Mouse (Mus musculus) limb, embryonic 11.5 days (tissue): ENCODE results near the gene Ddx39b. TPM values are rescaled to one million over a fixed set of nuclear protein-coding genes. Genes with fewer than 3 reads are reported as not detected.
"Not testable (repeated sequence)": the region's sequence is repeated elsewhere in the genome, so short reads cannot be mapped to it uniquely, and the experiment has no call there.

ENCODE experiments used
- ATAC-seq: fragments of 200-750 bp; cut with Nextera tagmentation; 2 replicates; pipeline ENCODE4 v1.8.0; 2017; ENCODE audit warnings: low read depth; ENCODE audit not compliant: insufficient number of reproducible peaks, low FRiP score, low TSS enrichment
- DNase-seq: peaks from one replicate; pipeline ENCODE4 v3.0.0-alpha.2; 2015; ENCODE audit warnings: low spot score
- H3K27ac ChIP-seq: fragments of 300-500 bp; sonication (generic); replicated peaks from 2 replicates; pipeline ENCODE4 v1.5.1; 2014; ENCODE audit warnings: low read depth, mild to moderate bottlenecking, low read length
- H3K27me3 ChIP-seq: fragments of 300-500 bp; sonication (generic); 2 replicates; pipeline ENCODE4 v1.6.1; 2014; ENCODE audit warnings: mild to moderate bottlenecking, low read length, mixed read lengths; ENCODE audit not compliant: control insufficient read depth, insufficient read depth
- H3K36me3 ChIP-seq: fragments of 300-500 bp; sonication (generic); 2 replicates; pipeline ENCODE4 v1.6.1; 2014; ENCODE audit warnings: mild to moderate bottlenecking, low read length, moderate library complexity, mixed read lengths; ENCODE audit not compliant: control insufficient read depth, insufficient read depth
- H3K4me1 ChIP-seq: fragments of 300-500 bp; sonication (generic); 2 replicates; pipeline ENCODE4 v1.6.1; 2014; ENCODE audit warnings: low read length, mixed read lengths; ENCODE audit not compliant: control insufficient read depth, insufficient read depth
- H3K4me2 ChIP-seq: fragments of 300-500 bp; sonication (generic); 2 replicates; pipeline ENCODE4 v1.6.1; 2014; ENCODE audit warnings: low read depth, mild to moderate bottlenecking, moderate library complexity; ENCODE audit not compliant: severe bottlenecking
- H3K4me3 ChIP-seq: fragments of 300-500 bp; sonication (generic); 2 replicates; pipeline ENCODE4 v1.5.1; 2014; ENCODE audit warnings: low read depth, low read length
- H3K9ac ChIP-seq: fragments of 300-500 bp; sonication (generic); 2 replicates; pipeline ENCODE4 v1.6.1; 2014; ENCODE audit warnings: mild to moderate bottlenecking, low read length
- H3K9me3 ChIP-seq: fragments of 300-500 bp; sonication (generic); 2 replicates; pipeline ENCODE4 v1.6.1; 2016; ENCODE audit warnings: low read length; ENCODE audit not compliant: control insufficient read depth
- WGBS: fragments of 180-500 bp; shearing (Covaris S2); extraction: QIAGEN DNeasy Blood & Tissue Kit; methylation state at CpG from one replicate; pipeline ENCODE4 v1.1.7; 2014; 5-methylcytosine and 5-hydroxymethylcytosine counted together
- microRNA-seq: library from miRNA; unstranded; fragments of <30 nt; microRNA quantifications from one replicate; pipeline ENCODE4, GENCODE M21; 2016
- polyA plus RNA-seq: library from polyadenylated mRNA; unstranded; fragments of >200 nt; fragmentation: Nextera tagmentation; extraction: Ambion mirVana; gene quantifications from 2 replicates; pipeline ENCODE4 v1.2.1, GENCODE M21; 2014

Gene Ddx39b
- polyA plus RNA-seq, 1 experiment from 2014 or later: 739 TPM

DNA sequence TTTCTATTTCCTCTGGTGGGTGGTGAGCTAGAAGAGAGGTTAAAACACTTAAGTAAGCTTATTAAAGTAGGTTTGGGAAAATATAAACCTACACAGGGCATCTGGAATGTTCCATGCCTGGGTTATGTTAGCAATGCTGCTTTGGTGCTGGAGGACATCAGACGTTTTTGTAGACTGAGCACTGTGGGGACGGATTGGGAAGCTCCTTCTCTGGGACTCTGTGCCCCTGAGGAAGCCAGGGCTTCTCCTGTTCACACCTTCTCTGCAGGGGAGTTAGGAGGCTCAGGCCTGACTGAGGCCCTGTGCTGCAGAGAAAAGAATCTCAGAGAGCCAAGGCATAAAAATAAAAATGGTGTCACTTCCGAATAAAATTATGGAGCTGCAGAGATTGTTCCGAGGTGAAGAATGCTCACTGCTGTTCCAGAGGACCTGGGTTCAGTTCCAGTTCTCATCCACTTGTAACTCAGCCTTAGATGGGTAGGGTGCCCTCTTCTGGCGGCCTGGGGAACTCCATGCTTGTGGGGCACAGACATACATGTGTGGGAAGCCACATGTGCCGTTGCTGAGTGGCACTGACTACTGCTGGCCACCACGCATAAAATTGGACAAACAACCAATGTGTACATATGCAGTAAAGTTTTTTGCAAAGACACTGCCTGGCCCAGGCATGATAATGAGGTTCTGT lies 58.9 kb downstream of the Ddx39b start:
- H3K27me3 ChIP-seq, H3K9me3 ChIP-seq, H3K9ac ChIP-seq, H3K36me3 ChIP-seq, H3K4me3 ChIP-seq, H3K4me2 ChIP-seq, H3K4me1 ChIP-seq, ATAC-seq, DNase-seq, H3K27ac ChIP-seq: not testable (repeated sequence)
- 80% methylated on average over 7 of the region's 7 CpGs for WGBS

- H3K4me2 ChIP-seq: no peak overlapping the region
- peak; percentile 87 for DNase-seq
- no peaks in the 10 kb centered on the region for H3K27me3 ChIP-seq
- H3K4me3 ChIP-seq: no peak overlapping the region
- no peak overlapping the region for H3K9ac ChIP-seq
- WGBS: 29% methylated on average over 13 of the region's 13 CpGs
- no peak for ATAC-seq
- no peak overlapping the region for H3K27ac ChIP-seq
- H3K4me1 ChIP-seq: no peaks in the 10 kb centered on the region
- no peaks in the 10 kb centered on the region for H3K9me3 ChIP-seq
- H3K36me3 ChIP-seq: no peaks in the 10 kb centered on the region
Measured at GRCm38 (mm10) chr17:35301645-35302258, 60.2 kb downstream of the Ddx39b start.

DNA sequence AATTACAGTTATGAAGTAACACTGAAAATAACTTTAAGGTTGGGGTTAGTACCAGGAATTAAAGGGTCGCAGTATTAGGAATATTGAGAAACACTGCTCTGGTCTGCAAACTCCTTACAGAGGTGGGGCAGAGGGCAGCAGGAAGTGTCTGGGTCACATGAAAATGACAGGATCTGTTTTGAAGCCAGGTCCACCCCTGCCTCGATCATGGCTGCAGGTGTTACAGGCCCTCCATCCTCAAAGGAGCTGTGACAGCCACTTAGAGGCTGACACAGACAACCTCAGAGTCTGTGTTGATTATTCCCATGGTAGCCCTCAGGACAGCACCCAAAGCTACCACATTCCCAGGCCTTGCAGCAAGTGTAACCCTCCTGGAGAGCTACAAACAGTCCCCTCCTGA lies 61.7 kb downstream of the Ddx39b start:
- H3K9ac ChIP-seq: no peak overlapping the region
- no peak for ATAC-seq
- WGBS: 73% methylated on average over 2 of the region's 2 CpGs
- H3K36me3 ChIP-seq: no peaks in the 10 kb centered on the region
- DNase-seq: no peak
- H3K9me3 ChIP-seq: no peaks in the 10 kb centered on the region
- no peaks in the 10 kb centered on the region for H3K4me1 ChIP-seq
- H3K4me2 ChIP-seq: no peak overlapping the region
- H3K27ac ChIP-seq: no peak overlapping the region
- no peak overlapping the region for H3K4me3 ChIP-seq
- no peaks in the 10 kb centered on the region for H3K27me3 ChIP-seq

Small RNA genes within 50 kb of the gene (microRNA-seq; reads per million reads assigned to microRNA genes)
- gene Mir6973a (not detected), gene Mir6974 (not detected), gene Mir6975 (2.7 reads per million), gene Mir8094 (not detected)

Other genes with a start within 250 kb of the Ddx39b start
- 124 and 140 TPM in 2 replicates for gene Vars, start 240.8 kb upstream of the Ddx39b start, polyA plus RNA-seq
- 0.07 and 0.16 TPM in 2 replicates for gene Vwa7, start 225.2 kb upstream of the Ddx39b start, polyA plus RNA-seq
- gene Sapcd1, start 213.7 kb upstream of the Ddx39b start, polyA plus RNA-seq: 1.4 TPM in 2 replicates
- gene Msh5, start 195.0 kb upstream of the Ddx39b start, polyA plus RNA-seq: 3.5 and 3.7 TPM in 2 replicates
- gene Clic1, start 191.8 kb upstream of the Ddx39b start, polyA plus RNA-seq: 52.1 and 76.7 TPM in 2 replicates
- 553 and 582 TPM in 2 replicates for gene Ddah2, start 182.7 kb upstream of the Ddx39b start, polyA plus RNA-seq
- gene Ly6g6c, start 176.4 kb upstream of the Ddx39b start, polyA plus RNA-seq: 0.16 TPM in 1 of 2 replicates, not detected in the other
- 0.84 and 1.2 TPM in 2 replicates for gene Mpig6b, start 175.6 kb upstream of the Ddx39b start, polyA plus RNA-seq
- gene Ly6g6e, start 164.8 kb upstream of the Ddx39b start, polyA plus RNA-seq: 1.5 and 2.1 TPM in 2 replicates
- 0.72 and 1.6 TPM in 2 replicates for gene Ly6g6d, start 163.7 kb upstream of the Ddx39b start, polyA plus RNA-seq
- 0.27 and 0.73 TPM in 2 replicates for gene Ly6g6f, start 156.1 kb upstream of the Ddx39b start, polyA plus RNA-seq
- gene Abhd16a, start 152.5 kb upstream of the Ddx39b start, polyA plus RNA-seq: 43.1 and 46.9 TPM in 2 replicates
- not detected in 2 replicates for gene Ly6g5c, start 133.5 kb upstream of the Ddx39b start, polyA plus RNA-seq
- 0.44 and 0.75 TPM in 2 replicates for gene Ly6g5b, start 126.3 kb upstream of the Ddx39b start, polyA plus RNA-seq
- gene Gpank1, start 120.3 kb upstream of the Ddx39b start, polyA plus RNA-seq: 24.0 and 29.1 TPM in 2 replicates
- gene Csnk2b, start 119.7 kb upstream of the Ddx39b start, polyA plus RNA-seq: 277 and 290 TPM in 2 replicates
- 8.6 and 8.9 TPM in 2 replicates for gene D17H6S53E, start 115.4 kb upstream of the Ddx39b start, polyA plus RNA-seq
- 0.44 and 1.5 TPM in 2 replicates for gene Apom, start 109.7 kb upstream of the Ddx39b start, polyA plus RNA-seq
- 103 and 104 TPM in 2 replicates for gene Bag6, start 106.6 kb upstream of the Ddx39b start, polyA plus RNA-seq
- gene Prrc2a, start 76.8 kb upstream of the Ddx39b start, polyA plus RNA-seq: 215 and 234 TPM in 2 replicates
- 3.4 and 3.9 TPM in 2 replicates for gene Aif1, start 65.7 kb upstream of the Ddx39b start, polyA plus RNA-seq
- 4.0 and 4.7 TPM in 2 replicates for gene Lst1, start 53.3 kb upstream of the Ddx39b start, polyA plus RNA-seq
- 0.45 and 0.54 TPM in 2 replicates for gene Ltb, start 47.3 kb upstream of the Ddx39b start, polyA plus RNA-seq
- gene Tnf, start 39.7 kb upstream of the Ddx39b start, polyA plus RNA-seq: not detected in 2 replicates
- 0.11 and 0.27 TPM in 2 replicates for gene Lta, start 36.4 kb upstream of the Ddx39b start, polyA plus RNA-seq
- gene Gm16181, start 20.9 kb upstream of the Ddx39b start, polyA plus RNA-seq: not detected in 2 replicates
- gene Atp6v1g2, start 8.1 kb upstream of the Ddx39b start, polyA plus RNA-seq: 3.9 and 5.9 TPM in 2 replicates
- 4.0 and 4.6 TPM in 2 replicates for gene Nfkbil1, start 6.0 kb upstream of the Ddx39b start, polyA plus RNA-seq
- gene H2-D1, start 21.0 kb downstream of the Ddx39b start, polyA plus RNA-seq: 15.7 and 16.3 TPM in 2 replicates
- not detected in 2 replicates for gene H2-Q1, start 78.7 kb downstream of the Ddx39b start, polyA plus RNA-seq
- gene H2-Q2, start 100.5 kb downstream of the Ddx39b start, polyA plus RNA-seq: 0.16 and 0.31 TPM in 2 replicates
- gene H2-Q4, start 137.9 kb downstream of the Ddx39b start, polyA plus RNA-seq: 3.6 and 4.0 TPM in 2 replicates
- 2.5 and 3.1 TPM in 2 replicates for gene H2-Q6, start 183.1 kb downstream of the Ddx39b start, polyA plus RNA-seq
- gene H2-Q7, start 197.4 kb downstream of the Ddx39b start, polyA plus RNA-seq: 23.3 and 25.7 TPM in 2 replicates
- gene H2-Q10, start 228.3 kb downstream of the Ddx39b start, polyA plus RNA-seq: 0.26 and 0.72 TPM in 2 replicates